Mouse (Mus musculus): ENCODE measurements at regions not wholly inside any gene's neighbourhood (a gene's known extent, or its start where the extent isn't known, plus 50 kb on each side); places are given as distances from the start of the nearest gene placed in this dataset.
"Not testable (repeated sequence)": the region's sequence is repeated elsewhere in the genome, so short reads cannot be mapped to it uniquely, and the experiment has no call there.

DNA sequence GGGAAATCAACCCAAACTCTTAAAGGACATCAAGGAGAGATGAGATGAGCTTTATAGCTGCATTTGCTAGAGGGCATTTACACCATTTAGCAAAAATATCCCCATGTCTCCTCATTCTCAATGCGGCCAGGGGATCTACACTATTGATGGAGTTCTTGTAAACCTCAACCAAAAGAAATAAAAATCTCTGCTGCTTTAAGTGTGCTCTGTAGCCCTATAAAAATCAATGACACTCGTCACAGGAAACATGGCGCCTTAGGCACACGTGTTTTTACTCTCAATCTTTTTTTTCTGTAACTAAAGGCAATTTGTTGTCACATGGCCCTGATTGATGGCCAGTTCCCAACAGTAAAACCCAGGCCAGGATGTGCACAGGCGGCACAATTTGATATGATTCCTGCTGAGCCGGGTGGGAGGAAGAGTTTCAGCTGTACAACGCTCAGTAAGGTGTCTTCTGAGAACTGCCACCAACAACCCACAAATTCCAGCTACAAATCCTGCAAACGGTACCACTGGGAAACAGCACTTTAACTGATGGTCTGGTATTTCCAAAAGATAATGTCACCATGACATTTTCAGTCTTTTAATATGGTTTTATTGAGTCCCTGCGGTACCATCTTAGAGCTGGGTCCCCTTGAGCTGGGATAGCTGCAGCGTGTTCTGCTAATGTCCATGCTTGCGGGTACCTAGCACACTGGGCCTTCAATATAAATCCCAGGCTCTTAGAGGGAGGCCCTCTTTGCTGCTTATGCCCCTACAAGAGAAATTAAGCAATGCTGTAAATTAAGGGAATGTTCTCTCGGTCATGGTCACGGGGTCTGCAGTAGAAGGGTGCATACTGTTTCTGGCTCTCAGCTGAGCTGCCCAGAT, 78.8 kb downstream of the Tpbg start:
- no peak overlapping the region for H3K4me2 ChIP-seq (ENCODE audit: low read depth)
- no peaks in the 10 kb centered on the region for H3K27me3 ChIP-seq (ENCODE audit: control insufficient read depth, insufficient read depth, insufficient read length)
- TF ChIP-seq SRF (IDR thresholded peaks at IDR 0.05; ENCODE audit: control insufficient read depth, insufficient read length, low read depth) = no peak
- TF ChIP-seq MYOD1 (IDR thresholded peaks at IDR 0.05; ENCODE audit: control insufficient read depth in 1 of 3, insufficient read length in 2 of 3, low read depth in 2 of 3) = no peak
- no peak for TF ChIP-seq POLR2AphosphoS2 (IDR thresholded peaks at IDR 0.05; ENCODE audit: insufficient read length, low read depth)
- TF ChIP-seq TCF12 (IDR thresholded peaks at IDR 0.05; ENCODE audit: insufficient read depth, poor library complexity, severe bottlenecking) = no peak
- no peak for TF ChIP-seq E2F4 (IDR thresholded peaks at IDR 0.05; ENCODE audit: insufficient read depth)
- TF ChIP-seq USF1 (IDR thresholded peaks at IDR 0.05; ENCODE audit: low read depth) = no peak
- TF ChIP-seq POLR2A (IDR thresholded peaks at IDR 0.05; ENCODE audit: insufficient read length, low read depth) = no peak
- no peak for TF ChIP-seq TCF3 (IDR thresholded peaks at IDR 0.05; ENCODE audit: insufficient read length, low read depth)
- TF ChIP-seq MAX (IDR thresholded peaks at IDR 0.05; ENCODE audit: low read depth) = no peak
- TF ChIP-seq REST (IDR thresholded peaks at IDR 0.05; ENCODE audit: insufficient read depth, insufficient read length) = no peak
- H3K4me3 ChIP-seq = no peak overlapping the region
- H3K79me2 ChIP-seq (ENCODE audit: control insufficient read depth, insufficient read depth) = no peaks in the 10 kb centered on the region
- no peaks in the 10 kb centered on the region for H3K36me3 ChIP-seq (ENCODE audit: control insufficient read depth, insufficient read depth)
- no peak overlapping the region for H3ac ChIP-seq (ENCODE audit: control insufficient read depth, insufficient read length)

DNA sequence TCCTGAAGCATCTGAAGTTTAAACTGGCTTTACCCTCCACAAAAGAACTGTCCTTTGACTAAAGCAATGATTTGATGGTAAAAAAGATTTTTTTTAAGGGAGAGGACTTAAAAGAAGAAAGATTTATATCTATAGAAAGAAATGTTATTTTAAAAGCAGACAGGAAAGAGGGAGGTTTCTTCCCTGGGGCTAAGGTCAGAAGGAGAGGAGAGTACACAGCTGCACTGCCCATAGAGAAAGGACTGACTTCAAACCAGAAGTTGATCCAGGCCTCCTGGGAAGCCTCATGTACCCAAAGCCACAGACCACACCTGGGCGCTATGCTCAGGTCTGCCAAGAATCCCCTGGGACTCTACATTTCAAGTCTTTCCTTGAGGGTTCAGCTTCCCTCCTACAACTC, 83.1 kb downstream of the Tpbg start:
- H3K79me2 ChIP-seq (ENCODE audit: control insufficient read depth, insufficient read depth) = no peaks in the 10 kb centered on the region
- TF ChIP-seq TCF3 (IDR thresholded peaks at IDR 0.05; ENCODE audit: insufficient read length, low read depth) (no peak), CEBPB (IDR thresholded peaks at IDR 0.05; ENCODE audit: insufficient read depth, poor library complexity, severe bottlenecking) (no peak)
- H3ac ChIP-seq (ENCODE audit: control insufficient read depth, insufficient read length) = no peak overlapping the region
- H3K36me3 ChIP-seq (ENCODE audit: control insufficient read depth, insufficient read depth) = no peaks in the 10 kb centered on the region
- H3K27me3 ChIP-seq (ENCODE audit: control insufficient read depth, insufficient read depth, insufficient read length) = no peaks in the 10 kb centered on the region
- H3K4me2 ChIP-seq (ENCODE audit: low read depth) = no peak overlapping the region
- H3K4me3 ChIP-seq = no peak overlapping the region

DNA sequence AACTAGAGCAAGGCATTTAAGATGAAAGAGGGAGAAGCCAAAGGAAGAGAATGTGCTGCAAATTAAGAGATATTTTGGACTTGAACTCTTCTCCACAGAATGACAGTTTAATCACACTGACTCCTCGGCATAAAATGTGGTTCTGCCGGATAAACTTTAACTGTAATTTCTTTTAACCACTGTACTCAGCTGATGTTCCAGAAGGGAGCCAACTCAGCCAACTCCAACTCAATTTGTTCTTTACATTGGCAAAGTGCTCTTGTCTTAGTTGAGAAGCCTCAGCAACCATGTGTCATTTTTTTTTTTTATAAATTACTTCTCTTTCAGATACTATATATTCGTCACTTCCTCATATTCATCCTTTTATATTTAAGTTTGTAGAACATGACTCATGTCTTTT, 90.0 kb downstream of the Tpbg start:
- H3K27me3 ChIP-seq (ENCODE audit: control insufficient read depth, insufficient read depth, insufficient read length) = no peaks in the 10 kb centered on the region
- H3K36me3 ChIP-seq (ENCODE audit: control insufficient read depth, insufficient read depth) = no peaks in the 10 kb centered on the region
- TF ChIP-seq TCF12 (IDR thresholded peaks at IDR 0.05; ENCODE audit: insufficient read depth, poor library complexity, severe bottlenecking) = no peak
- TF ChIP-seq POLR2AphosphoS2 (IDR thresholded peaks at IDR 0.05; ENCODE audit: insufficient read length, low read depth) = no peak
- TF ChIP-seq CEBPB (IDR thresholded peaks at IDR 0.05; ENCODE audit: insufficient read depth, poor library complexity, severe bottlenecking) = no peak
- no peak for TF ChIP-seq USF1 (IDR thresholded peaks at IDR 0.05; ENCODE audit: low read depth)
- TF ChIP-seq E2F4 (IDR thresholded peaks at IDR 0.05; ENCODE audit: insufficient read depth) = no peak
- TF ChIP-seq MAX (IDR thresholded peaks at IDR 0.05; ENCODE audit: low read depth) = no peak
- no peak for TF ChIP-seq POLR2A (IDR thresholded peaks at IDR 0.05; ENCODE audit: insufficient read length, low read depth)
- TF ChIP-seq SRF (IDR thresholded peaks at IDR 0.05; ENCODE audit: control insufficient read depth, insufficient read length, low read depth) = no peak
- TF ChIP-seq TCF3 (IDR thresholded peaks at IDR 0.05; ENCODE audit: insufficient read length, low read depth) = no peak
- no peak for TF ChIP-seq MYOD1 (IDR thresholded peaks at IDR 0.05; ENCODE audit: control insufficient read depth in 1 of 3, insufficient read length in 2 of 3, low read depth in 2 of 3)
- no peak for TF ChIP-seq REST (IDR thresholded peaks at IDR 0.05; ENCODE audit: insufficient read depth, insufficient read length)
- no peak for TF ChIP-seq MYOG (IDR thresholded peaks at IDR 0.05; ENCODE audit: control insufficient read depth in 1 of 3, insufficient read depth in 1 of 3, insufficient read length in 2 of 3, low read depth in 2 of 3)
- H3K79me2 ChIP-seq (ENCODE audit: control insufficient read depth, insufficient read depth) = no peaks in the 10 kb centered on the region
- no peak overlapping the region for H3K4me2 ChIP-seq (ENCODE audit: low read depth)
- H3ac ChIP-seq (ENCODE audit: control insufficient read depth, insufficient read length) = no peak overlapping the region
- no peak overlapping the region for H3K4me3 ChIP-seq

DNA sequence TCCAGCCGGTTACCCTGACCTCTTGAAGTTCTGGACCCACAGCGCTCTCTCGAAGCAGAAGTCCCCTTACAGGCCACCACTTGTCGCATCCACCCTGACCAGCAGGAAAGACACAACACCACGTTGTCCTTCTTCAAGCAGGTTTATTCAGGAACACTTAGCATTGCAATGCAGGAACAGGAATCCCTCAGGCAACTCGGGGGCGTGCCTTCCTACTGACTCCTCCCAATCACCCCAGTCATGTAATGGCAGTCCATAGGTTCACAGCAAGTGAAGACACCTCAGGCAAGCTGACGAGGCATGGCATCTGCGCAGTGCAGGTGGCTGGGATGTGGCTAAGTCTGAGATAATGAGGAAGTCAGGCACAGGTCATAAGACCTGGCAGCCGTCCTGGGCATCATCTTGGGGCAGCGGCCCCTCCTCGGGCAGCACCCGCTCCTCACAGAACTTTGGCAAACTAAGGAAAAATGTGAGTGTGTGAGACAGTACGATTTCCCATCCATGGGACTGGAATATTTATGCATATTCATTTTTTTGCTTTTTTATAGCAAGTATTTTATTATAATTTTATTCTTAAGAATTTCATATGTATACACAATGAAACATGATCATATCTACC, 101.0 kb downstream of the Tpbg start:
- H3K4me3 ChIP-seq; H3ac ChIP-seq (ENCODE audit: control insufficient read depth, insufficient read length); H3K36me3 ChIP-seq (ENCODE audit: control insufficient read depth, insufficient read depth); H3K27me3 ChIP-seq (ENCODE audit: control insufficient read depth, insufficient read depth, insufficient read length); H3K79me2 ChIP-seq (ENCODE audit: control insufficient read depth, insufficient read depth); H3K4me2 ChIP-seq (ENCODE audit: low read depth): not testable (repeated sequence)

DNA sequence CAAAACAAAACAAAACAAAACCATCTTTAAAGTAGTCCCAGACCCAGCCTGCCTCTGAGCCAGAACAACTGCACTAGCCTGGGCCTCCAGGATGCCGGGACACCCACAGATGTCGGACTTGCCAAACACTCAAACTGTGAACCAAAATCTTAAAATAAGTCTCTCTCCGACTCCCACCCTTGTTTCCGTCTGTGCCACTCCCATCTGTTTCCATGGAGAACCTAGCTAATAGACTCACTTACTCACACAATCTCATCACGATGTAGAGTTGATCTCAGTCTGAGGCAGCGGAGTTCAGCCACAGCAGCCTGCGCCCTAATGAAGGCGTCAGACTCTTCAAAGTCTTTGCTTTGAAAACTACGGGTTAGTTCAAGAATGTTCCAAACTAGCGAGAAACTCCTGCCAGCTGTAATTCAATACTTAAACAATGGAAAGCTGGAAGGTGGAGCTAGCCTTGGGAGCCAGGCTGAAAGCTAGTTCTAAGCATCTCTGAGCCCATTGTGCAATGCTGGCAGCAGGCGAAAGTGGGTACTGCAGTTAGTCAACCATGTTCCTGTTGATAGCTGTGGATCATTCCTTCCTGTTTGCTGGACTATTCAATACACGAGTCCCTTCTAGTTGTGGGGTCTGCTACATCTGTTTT, 106.4 kb downstream of the Tpbg start:
- Histone ChIP-seq H3K36me3 (ENCODE audit: control insufficient read depth, insufficient read depth) (no peaks in the 10 kb centered on the region), H3K27me3 (ENCODE audit: control insufficient read depth, insufficient read depth, insufficient read length) (no peaks in the 10 kb centered on the region), H3K4me3 (no peak overlapping the region), H3K4me2 (ENCODE audit: low read depth) (no peak overlapping the region), H3ac (ENCODE audit: control insufficient read depth, insufficient read length) (no peak overlapping the region), H3K79me2 (ENCODE audit: control insufficient read depth, insufficient read depth) (no peaks in the 10 kb centered on the region)
- no peak for TF ChIP-seq POLR2A (IDR thresholded peaks at IDR 0.05; ENCODE audit: insufficient read length, low read depth)
- TF ChIP-seq E2F4 (IDR thresholded peaks at IDR 0.05; ENCODE audit: insufficient read depth) = no peak
- no peak for TF ChIP-seq MAX (IDR thresholded peaks at IDR 0.05; ENCODE audit: low read depth)
- no peak for TF ChIP-seq SRF (IDR thresholded peaks at IDR 0.05; ENCODE audit: control insufficient read depth, insufficient read length, low read depth)
- no peak for TF ChIP-seq TCF12 (IDR thresholded peaks at IDR 0.05; ENCODE audit: insufficient read depth, poor library complexity, severe bottlenecking)
- no peak for TF ChIP-seq REST (IDR thresholded peaks at IDR 0.05; ENCODE audit: insufficient read depth, insufficient read length)
- TF ChIP-seq TCF3 (IDR thresholded peaks at IDR 0.05; ENCODE audit: insufficient read length, low read depth) = no peak
- TF ChIP-seq POLR2AphosphoS2 (IDR thresholded peaks at IDR 0.05; ENCODE audit: insufficient read length, low read depth) = no peak
- no peak for TF ChIP-seq USF1 (IDR thresholded peaks at IDR 0.05; ENCODE audit: low read depth)
- no peak for TF ChIP-seq CEBPB (IDR thresholded peaks at IDR 0.05; ENCODE audit: insufficient read depth, poor library complexity, severe bottlenecking)
- TF ChIP-seq MYOG (IDR thresholded peaks at IDR 0.05; ENCODE audit: control insufficient read depth in 1 of 3, insufficient read depth in 1 of 3, insufficient read length in 2 of 3, low read depth in 2 of 3) = no peak
- TF ChIP-seq MYOD1 (IDR thresholded peaks at IDR 0.05; ENCODE audit: control insufficient read depth in 1 of 3, insufficient read length in 2 of 3, low read depth in 2 of 3) = no peak

Measured in myocyte (in vitro differentiated cells).